Mouse (Mus musculus) testis, adult 2 months (tissue): Measurements from ENCODE around the gene Sap30bp. TPM values are rescaled to one million over a fixed set of nuclear protein-coding genes. Genes with fewer than 3 reads are reported as not detected.

Experiments used
- H3K27ac ChIP-seq: fragments of 200-500 bp; 2 replicates; pipeline ENCODE4 v1.5.1; 2012; ENCODE audit warnings: low read depth, low read length; ENCODE audit not compliant: control insufficient read depth, insufficient read depth
- H3K27me3 ChIP-seq: fragments of 200-500 bp; 2 replicates; pipeline ENCODE4 v1.6.1; 2012; ENCODE audit warnings: mild to moderate bottlenecking, low read length, moderate library complexity; ENCODE audit not compliant: control insufficient read depth, insufficient read depth
- H3K36me3 ChIP-seq: fragments of 200-500 bp; 2 replicates; pipeline ENCODE4 v1.6.1; 2012; ENCODE audit warnings: mild to moderate bottlenecking, low read length; ENCODE audit not compliant: control insufficient read depth, insufficient read depth
- H3K4me1 ChIP-seq: fragments of 200-500 bp; 2 replicates; pipeline ENCODE4 v1.6.1; 2012; ENCODE audit warnings: low read length; ENCODE audit not compliant: control insufficient read depth, insufficient read depth
- H3K4me3 ChIP-seq: fragments of 200-500 bp; 2 replicates; pipeline ENCODE4 v1.5.1; 2012; ENCODE audit warnings: low read depth, mild to moderate bottlenecking, low read length, moderate library complexity, mixed read lengths; ENCODE audit not compliant: control insufficient read depth
- CTCF ChIP-seq: fragments of 200-500 bp; IDR thresholded peaks from 2 replicates; pipeline ENCODE4 v1.5.1; 2012; ENCODE audit warnings: low read depth, mild to moderate bottlenecking, inconsistent platforms, low read length, moderate library complexity; ENCODE audit not compliant: control insufficient read depth, insufficient read depth, insufficient replicate concordance
- POLR2A ChIP-seq: fragments of 200-500 bp; IDR thresholded peaks from 2 replicates; pipeline ENCODE4 v1.6.1; 2012; ENCODE audit warnings: low read depth, mild to moderate bottlenecking, inconsistent platforms, low read length, moderate library complexity; ENCODE audit not compliant: control insufficient read depth
- polyA plus RNA-seq: library from polyadenylated mRNA; depleted of rRNA; stranded (reverse); fragments of >200 nt; gene quantifications from 2 replicates; pipeline ENCODE4 v1.2.3, GENCODE M21; 2012

Gene Sap30bp
- polyA plus RNA-seq, 1 experiment: 20.2 TPM

- H3K4me1 ChIP-seq: no peaks in the 10 kb centered on the region
- no peaks in the 10 kb centered on the region for H3K36me3 ChIP-seq
- H3K27me3 ChIP-seq: no peaks in the 10 kb centered on the region
- no peak overlapping the region for H3K4me3 ChIP-seq
- H3K27ac ChIP-seq: no peak overlapping the region
- no peak for TF ChIP-seq POLR2A
- TF ChIP-seq CTCF: no peak
Measured at GRCm38 (mm10) chr11:115946221-115946828, 13.2 kb downstream of the Sap30bp start.

GRCm38 (mm10) chr11:115948316-115948715 is 15.2 kb downstream of the Sap30bp start:
- H3K27ac ChIP-seq: no peak overlapping the region
- no peaks in the 10 kb centered on the region for H3K27me3 ChIP-seq
- H3K4me3 ChIP-seq: no peak overlapping the region
- no peaks in the 10 kb centered on the region for H3K4me1 ChIP-seq
- no peaks in the 10 kb centered on the region for H3K36me3 ChIP-seq
- TF ChIP-seq CTCF (no peak), POLR2A (no peak)

GRCm38 (mm10) chr11:115950719-115951118 is 17.6 kb downstream of the Sap30bp start:
- no peaks in the 10 kb centered on the region for H3K36me3 ChIP-seq
- no peak overlapping the region for H3K27ac ChIP-seq
- no peaks in the 10 kb centered on the region for H3K27me3 ChIP-seq
- H3K4me1 ChIP-seq: no peaks in the 10 kb centered on the region
- H3K4me3 ChIP-seq: no peak overlapping the region
- no peak for TF ChIP-seq POLR2A
- no peak for TF ChIP-seq CTCF

GRCm38 (mm10) chr11:115954712-115955111 is 21.6 kb downstream of the Sap30bp start:
- Histone ChIP-seq H3K4me1 (peaks cover 3% of the 10 kb centered on the region; the same call in 1 of the 2 replicates), H3K36me3 (no peaks in the 10 kb centered on the region), H3K27me3 (no peaks in the 10 kb centered on the region), H3K4me3 (no peak overlapping the region), H3K27ac (no peak overlapping the region)
- TF ChIP-seq POLR2A: no peak
- no peak for TF ChIP-seq CTCF

GRCm38 (mm10) chr11:115955195-115955858 is 22.2 kb downstream of the Sap30bp start:
- Histone ChIP-seq H3K27me3 (no peaks in the 10 kb centered on the region), H3K27ac (no peak overlapping the region), H3K4me3 (no peak overlapping the region), H3K4me1 (peaks cover 3% of the 10 kb centered on the region; the same call in 1 of the 2 replicates), H3K36me3 (no peaks in the 10 kb centered on the region)
- TF ChIP-seq POLR2A (no peak), CTCF (no peak)

GRCm38 (mm10) chr11:115956453-115956852 is 23.4 kb downstream of the Sap30bp start:
- no peaks in the 10 kb centered on the region for H3K27me3 ChIP-seq
- no peak overlapping the region for H3K27ac ChIP-seq
- H3K4me3 ChIP-seq: no peak overlapping the region; the same call in 1 of the 2 replicates
- H3K36me3 ChIP-seq: no peaks in the 10 kb centered on the region; the same call in 1 of the 2 replicates
- no peak for TF ChIP-seq CTCF
- TF ChIP-seq POLR2A: no peak
- H3K4me1 ChIP-seq: peaks cover 3% of the 10 kb centered on the region; the same call in 1 of the 2 replicates

GRCm38 (mm10) chr11:115957971-115958370 is 24.9 kb downstream of the Sap30bp start:
- no peak for TF ChIP-seq POLR2A
- no peak for TF ChIP-seq CTCF
- H3K36me3 ChIP-seq: no peaks in the 10 kb centered on the region; the same call in 1 of the 2 replicates
- no peak overlapping the region for H3K4me3 ChIP-seq
- H3K4me1 ChIP-seq: peaks cover 3% of the 10 kb centered on the region; the same call in 1 of the 2 replicates
- no peaks in the 10 kb centered on the region for H3K27me3 ChIP-seq
- no peak overlapping the region for H3K27ac ChIP-seq

GRCm38 (mm10) chr11:115959018-115959417 is 25.9 kb downstream of the Sap30bp start:
- Histone ChIP-seq H3K4me3 (no peak overlapping the region), H3K4me1 (peaks cover 3% of the 10 kb centered on the region; the same call in 1 of the 2 replicates), H3K27ac (no peak overlapping the region), H3K27me3 (no peaks in the 10 kb centered on the region), H3K36me3 (no peaks in the 10 kb centered on the region; the same call in 1 of the 2 replicates)
- no peak for TF ChIP-seq CTCF
- no peak for TF ChIP-seq POLR2A
